Mouse (Mus musculus): ENCODE data around the gene Tmem168. TPM values are rescaled to one million over a fixed set of nuclear protein-coding genes. Genes with fewer than 3 reads are reported as not detected.

Tmem168 gene
- polyA plus RNA-seq, 1 experiment from 2014 or later: 36.9 TPM

GRCm38 (mm10) chr6:13601587-13601986, 6.3 kb downstream of the Tmem168 start:
- WGBS: 66% methylated on average over 6 of the region's 6 CpGs
- no peak for DNase-seq (ENCODE audit: low spot score)

DNA sequence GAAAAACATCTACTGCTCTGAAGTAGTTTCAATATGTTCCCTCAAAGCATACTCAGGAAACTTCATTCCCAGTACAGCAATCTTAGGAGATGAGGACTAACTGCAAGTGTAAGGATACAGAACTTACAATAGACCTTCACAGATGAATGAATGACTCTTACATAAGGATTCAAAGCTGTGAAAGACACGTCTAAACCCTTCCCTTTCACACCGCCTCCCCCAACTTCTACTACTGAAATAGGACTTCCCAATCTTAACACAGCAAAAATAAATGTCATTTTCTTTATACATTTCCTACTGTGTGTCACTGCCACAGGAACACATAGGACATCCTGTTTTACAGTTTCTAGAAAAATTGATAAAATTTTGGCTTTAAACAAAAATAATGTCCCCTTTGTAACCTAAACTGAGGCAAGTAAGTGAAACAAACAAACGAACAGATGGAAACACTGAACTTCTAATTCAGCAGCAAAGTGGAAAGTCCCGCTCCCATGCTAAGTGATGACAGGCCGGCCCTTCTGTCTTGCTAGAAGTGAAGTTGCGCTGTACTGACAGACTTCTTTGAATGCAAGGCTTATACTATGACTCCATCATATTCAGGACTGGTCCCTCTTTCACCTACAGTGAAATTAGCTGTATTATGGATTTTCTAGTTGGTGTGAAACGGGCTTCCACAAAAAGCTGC, 9.5 kb downstream of the Tmem168 start:
- H3K27ac ChIP-seq (ENCODE audit: low read depth): no peak overlapping the region
- H3K36me3 ChIP-seq (ENCODE audit: control insufficient read depth, insufficient read depth, low read length): peaks cover 28% of the 10 kb centered on the region
- no peaks in the 10 kb centered on the region for H3K9me3 ChIP-seq (ENCODE audit: control insufficient read depth, low read length)
- peaks cover 6% of the 10 kb centered on the region; the same call in 1 of the 2 replicates for H3K4me1 ChIP-seq (replicated peaks; ENCODE audit: control insufficient read depth, insufficient read depth, low read length)
- DNase-seq (ENCODE audit: low spot score) (no peak), ATAC-seq (replicated peaks; ENCODE audit: low FRiP score, low TSS enrichment, low read depth) (no peak)
- WGBS: 88% methylated on average over 7 of the region's 7 CpGs
- no peak overlapping the region for H3K9ac ChIP-seq (ENCODE audit: low read length)
- H3K27me3 ChIP-seq (replicated peaks; ENCODE audit: control insufficient read depth, insufficient read depth, low read length): no peaks in the 10 kb centered on the region
- H3K4me2 ChIP-seq (ENCODE audit: low read length): no peak overlapping the region
- no peak overlapping the region for H3K4me3 ChIP-seq (ENCODE audit: low read depth, low read length)

More at GRCm38 (mm10) chr6:13601587-13601986, 6.3 kb downstream of the Tmem168 start:
- peaks cover 15% of the 10 kb centered on the region for H3K36me3 ChIP-seq (ENCODE audit: control insufficient read depth, insufficient read depth, low read length)
- no peaks in the 10 kb centered on the region for H3K9me3 ChIP-seq (ENCODE audit: control insufficient read depth, low read length)
- no peak for ATAC-seq (replicated peaks; ENCODE audit: low FRiP score, low TSS enrichment, low read depth)
- H3K4me2 ChIP-seq (ENCODE audit: low read length): no peak overlapping the region; the same call in 1 of the 2 replicates
- H3K4me1 ChIP-seq (replicated peaks; ENCODE audit: control insufficient read depth, insufficient read depth, low read length): peaks cover 6% of the 10 kb centered on the region; the same call in 1 of the 2 replicates
- H3K4me3 ChIP-seq (ENCODE audit: low read depth, low read length): no peak overlapping the region
- no peaks in the 10 kb centered on the region for H3K27me3 ChIP-seq (replicated peaks; ENCODE audit: control insufficient read depth, insufficient read depth, low read length)
- no peak overlapping the region for H3K9ac ChIP-seq (ENCODE audit: low read length)
- no peak overlapping the region for H3K27ac ChIP-seq (ENCODE audit: low read depth)

GRCm38 (mm10) chr6:13592729-13593345, 15.1 kb downstream of the Tmem168 start:
- no peak for ATAC-seq (replicated peaks; ENCODE audit: low FRiP score, low TSS enrichment, low read depth)
- no peak overlapping the region for H3K27ac ChIP-seq (ENCODE audit: low read depth)
- H3K36me3 ChIP-seq (ENCODE audit: control insufficient read depth, insufficient read depth, low read length): peaks cover 47% of the 10 kb centered on the region
- no peak overlapping the region for H3K4me2 ChIP-seq (ENCODE audit: low read length)
- H3K4me3 ChIP-seq (ENCODE audit: low read depth, low read length): no peak overlapping the region
- no peaks in the 10 kb centered on the region for H3K4me1 ChIP-seq (replicated peaks; ENCODE audit: control insufficient read depth, insufficient read depth, low read length)
- H3K9me3 ChIP-seq (ENCODE audit: control insufficient read depth, low read length): no peaks in the 10 kb centered on the region
- DNase-seq (ENCODE audit: low spot score): no peak
- no peaks in the 10 kb centered on the region for H3K27me3 ChIP-seq (replicated peaks; ENCODE audit: control insufficient read depth, insufficient read depth, low read length)
- WGBS: 75% methylated on average over 4 of the region's 4 CpGs
- no peak overlapping the region for H3K9ac ChIP-seq (ENCODE audit: low read length)

DNA sequence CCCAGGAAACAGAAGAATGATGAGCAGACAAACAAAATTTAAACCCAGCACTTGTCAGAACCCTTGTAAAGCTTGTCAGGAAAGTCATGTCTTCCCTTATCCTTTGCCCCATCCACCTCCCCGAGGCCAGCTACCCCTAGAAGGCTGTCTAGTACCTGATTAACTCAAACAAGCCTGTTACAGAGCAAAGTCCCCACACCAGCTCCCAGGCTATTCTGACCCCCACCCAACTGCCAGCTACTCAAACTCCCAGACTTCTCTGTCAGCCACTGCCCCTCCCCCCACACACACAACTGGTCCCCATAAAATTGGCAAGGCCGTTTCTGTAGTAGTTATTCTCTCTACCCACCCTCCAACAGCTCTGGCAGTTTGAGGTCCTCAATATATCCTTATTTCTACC, 21.3 kb downstream of the Tmem168 start:
- H3K36me3 ChIP-seq (ENCODE audit: control insufficient read depth, insufficient read depth, low read length): peaks cover 40% of the 10 kb centered on the region
- H3K27me3 ChIP-seq (replicated peaks; ENCODE audit: control insufficient read depth, insufficient read depth, low read length): no peaks in the 10 kb centered on the region
- H3K9me3 ChIP-seq (ENCODE audit: control insufficient read depth, low read length): no peaks in the 10 kb centered on the region
- peak; percentile 87 for ATAC-seq (replicated peaks; ENCODE audit: low FRiP score, low TSS enrichment, low read depth)
- no peak overlapping the region for H3K4me2 ChIP-seq (ENCODE audit: low read length)
- no peak overlapping the region for H3K27ac ChIP-seq (ENCODE audit: low read depth)
- no peak overlapping the region for H3K4me3 ChIP-seq (ENCODE audit: low read depth, low read length)
- H3K9ac ChIP-seq (ENCODE audit: low read length): no peak overlapping the region
- 19% methylated on average over 2 of the region's 2 CpGs for WGBS
- no peaks in the 10 kb centered on the region for H3K4me1 ChIP-seq (replicated peaks; ENCODE audit: control insufficient read depth, insufficient read depth, low read length)
- no peak for DNase-seq (ENCODE audit: low spot score)

DNA sequence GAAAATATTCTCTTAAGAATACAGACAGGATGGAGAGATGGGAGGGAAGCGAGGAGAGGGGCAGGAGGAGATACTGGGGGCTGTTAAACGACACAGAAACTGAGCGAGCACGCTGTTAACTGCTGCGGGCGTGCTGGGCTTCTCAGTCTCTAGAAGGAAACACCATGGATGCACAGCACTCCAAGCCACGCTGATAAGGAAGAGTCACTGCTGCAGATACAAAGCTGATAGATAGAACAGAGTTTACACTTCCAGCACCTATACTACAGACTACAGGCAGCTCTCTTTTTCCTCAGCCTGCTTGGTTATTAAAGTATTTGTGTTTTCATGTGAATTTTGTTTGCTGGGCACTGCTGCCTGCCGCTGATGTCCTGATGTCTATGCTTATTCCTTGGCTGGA, 21.7 kb downstream of the Tmem168 start:
- DNase-seq (ENCODE audit: low spot score): no peak
- H3K27ac ChIP-seq (ENCODE audit: low read depth): no peak overlapping the region
- no peak overlapping the region for H3K9ac ChIP-seq (ENCODE audit: low read length)
- 42% methylated on average over 8 of the region's 8 CpGs for WGBS
- H3K4me2 ChIP-seq (ENCODE audit: low read length): no peak overlapping the region
- H3K4me1 ChIP-seq (replicated peaks; ENCODE audit: control insufficient read depth, insufficient read depth, low read length): no peaks in the 10 kb centered on the region
- ATAC-seq (replicated peaks; ENCODE audit: low FRiP score, low TSS enrichment, low read depth): peak; percentile 36; the same call in 1 of the 2 replicates
- H3K4me3 ChIP-seq (ENCODE audit: low read depth, low read length): no peak overlapping the region
- H3K9me3 ChIP-seq (ENCODE audit: control insufficient read depth, low read length): no peaks in the 10 kb centered on the region
- peaks cover 39% of the 10 kb centered on the region for H3K36me3 ChIP-seq (ENCODE audit: control insufficient read depth, insufficient read depth, low read length)
- no peaks in the 10 kb centered on the region for H3K27me3 ChIP-seq (replicated peaks; ENCODE audit: control insufficient read depth, insufficient read depth, low read length)

DNA sequence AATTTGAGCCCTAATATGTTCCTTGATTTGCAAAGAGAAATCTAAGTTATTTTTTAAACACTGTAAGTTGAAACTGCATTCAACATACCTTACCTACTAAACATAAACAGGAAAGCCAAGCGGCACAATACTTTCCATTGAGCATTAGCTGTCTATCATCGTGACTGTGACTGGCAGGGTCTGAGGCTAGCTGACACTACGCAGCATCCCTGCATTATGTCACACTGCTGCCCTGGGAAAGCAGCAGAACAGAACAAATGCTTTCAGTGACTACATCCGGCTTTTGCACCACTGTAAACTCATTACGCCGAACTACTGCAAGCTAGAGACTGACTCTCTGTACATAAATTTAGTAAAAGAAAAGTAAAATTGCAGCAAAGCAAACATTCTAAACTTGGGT, 23.1 kb downstream of the Tmem168 start:
- Histone ChIP-seq H3K4me3 (ENCODE audit: low read depth, low read length) (no peak overlapping the region), H3K9me3 (ENCODE audit: control insufficient read depth, low read length) (no peaks in the 10 kb centered on the region), H3K9ac (ENCODE audit: low read length) (no peak overlapping the region), H3K27me3 (replicated peaks; ENCODE audit: control insufficient read depth, insufficient read depth, low read length) (no peaks in the 10 kb centered on the region), H3K4me2 (ENCODE audit: low read length) (no peak overlapping the region), H3K36me3 (ENCODE audit: control insufficient read depth, insufficient read depth, low read length) (peaks cover 31% of the 10 kb centered on the region), H3K27ac (ENCODE audit: low read depth) (no peak overlapping the region), H3K4me1 (replicated peaks; ENCODE audit: control insufficient read depth, insufficient read depth, low read length) (no peaks in the 10 kb centered on the region)
- 57% methylated on average over 6 of the region's 6 CpGs for WGBS
- ATAC-seq (replicated peaks; ENCODE audit: low FRiP score, low TSS enrichment, low read depth) (no peak), DNase-seq (ENCODE audit: low spot score) (no peak)

GRCm38 (mm10) chr6:13582075-13582474, 25.8 kb downstream of the Tmem168 start:
- Histone ChIP-seq H3K36me3 (ENCODE audit: control insufficient read depth, insufficient read depth, low read length) (peaks cover 27% of the 10 kb centered on the region), H3K27me3 (replicated peaks; ENCODE audit: control insufficient read depth, insufficient read depth, low read length) (no peaks in the 10 kb centered on the region), H3K27ac (ENCODE audit: low read depth) (no peak overlapping the region), H3K4me2 (ENCODE audit: low read length) (no peak overlapping the region), H3K9me3 (ENCODE audit: control insufficient read depth, low read length) (no peaks in the 10 kb centered on the region), H3K4me3 (ENCODE audit: low read depth, low read length) (no peak overlapping the region), H3K9ac (ENCODE audit: low read length) (no peak overlapping the region), H3K4me1 (replicated peaks; ENCODE audit: control insufficient read depth, insufficient read depth, low read length) (no peaks in the 10 kb centered on the region)
- no peak for DNase-seq (ENCODE audit: low spot score)
- 71% methylated on average over 1 of the region's 1 CpGs for WGBS
- ATAC-seq (replicated peaks; ENCODE audit: low FRiP score, low TSS enrichment, low read depth): no peak

GRCm38 (mm10) chr6:13565734-13566133, 42.2 kb downstream of the Tmem168 start:
- no peak overlapping the region for H3K4me2 ChIP-seq (ENCODE audit: low read length)
- no peak overlapping the region for H3K9ac ChIP-seq (ENCODE audit: low read length)
- no peaks in the 10 kb centered on the region for H3K36me3 ChIP-seq (ENCODE audit: control insufficient read depth, insufficient read depth, low read length)
- no peak overlapping the region for H3K27ac ChIP-seq (ENCODE audit: low read depth)
- 96% methylated on average over 1 of the region's 1 CpGs for WGBS
- ATAC-seq (replicated peaks; ENCODE audit: low FRiP score, low TSS enrichment, low read depth) (no peak), DNase-seq (ENCODE audit: low spot score) (no peak)
- no peaks in the 10 kb centered on the region for H3K4me1 ChIP-seq (replicated peaks; ENCODE audit: control insufficient read depth, insufficient read depth, low read length)
- no peak overlapping the region for H3K4me3 ChIP-seq (ENCODE audit: low read depth, low read length)
- no peaks in the 10 kb centered on the region for H3K27me3 ChIP-seq (replicated peaks; ENCODE audit: control insufficient read depth, insufficient read depth, low read length)
- H3K9me3 ChIP-seq (ENCODE audit: control insufficient read depth, low read length): no peaks in the 10 kb centered on the region

- WGBS: 79% methylated on average over 2 of the region's 2 CpGs
- ATAC-seq (replicated peaks; ENCODE audit: low FRiP score, low TSS enrichment, low read depth): no peak
- Histone ChIP-seq H3K27me3 (replicated peaks; ENCODE audit: control insufficient read depth, insufficient read depth, low read length) (no peaks in the 10 kb centered on the region), H3K4me3 (ENCODE audit: low read depth, low read length) (no peak overlapping the region), H3K27ac (ENCODE audit: low read depth) (no peak overlapping the region), H3K9ac (ENCODE audit: low read length) (no peak overlapping the region), H3K4me2 (ENCODE audit: low read length) (no peak overlapping the region), H3K36me3 (ENCODE audit: control insufficient read depth, insufficient read depth, low read length) (no peaks in the 10 kb centered on the region), H3K4me1 (replicated peaks; ENCODE audit: control insufficient read depth, insufficient read depth, low read length) (no peaks in the 10 kb centered on the region), H3K9me3 (ENCODE audit: control insufficient read depth, low read length) (no peaks in the 10 kb centered on the region)
- DNase-seq (ENCODE audit: low spot score): no peak
These were observed 52.6 kb downstream of the Tmem168 start for GRCm38 (mm10) chr6:13555266-13555665.
